Mouse (Mus musculus) Patski (cell line): ENCODE measurements around the gene Srprb. TPM values are rescaled to one million over a fixed set of nuclear protein-coding genes. Genes with fewer than 3 reads are reported as not detected.

Source experiments
- ATAC-seq: fragments of 100-300 bp; one replicate; pipeline ENCODE4 v1.8.0; 2021
- CTCF ChIA-PET: fragments of 350-600 bp; sonication (Branson Sonifier 250); formaldehyde crosslinking; loops from one replicate; lab custom pipeline; 2022; ENCODE audit warnings: inconsistent platforms; lab: Charles Lee
- POLR2A ChIA-PET: fragments of 350-600 bp; sonication (Branson Sonifier 250); formaldehyde crosslinking; loops from one replicate; lab custom pipeline; 2022; ENCODE audit warnings: antibody characterized with exemption, inconsistent platforms; lab: Charles Lee
- DNase-seq: peaks from one replicate; pipeline ENCODE4 v3.0.0-alpha.2; 2011; ENCODE audit warnings: low read depth, low spot score
- H3K27me3 ChIP-seq: fragments of 371-371 bp; one replicate; pipeline ENCODE4 v1.5.1; 2021
- CTCF ChIP-seq: fragments of 100-300 bp; IDR thresholded peaks from one replicate; pipeline ENCODE4 v1.5.1; 2021
- in situ Hi-C: fragments of 300-500 bp; cut with MboI; formaldehyde crosslinking; loops from 3 replicates; pipeline ENCODE4 v1.11.1; 2018; ENCODE audit warnings: low pct_unique_long_range_greater_than_20kb, mixed read lengths
- polyA plus RNA-seq: library from polyadenylated mRNA; unstranded; gene quantifications from one replicate; pipeline ENCODE4 v1.2.3, GENCODE M21; 2021

Srprb gene
- polyA plus RNA-seq, 1 experiment from 2014 or later: 43.0 TPM

DNA sequence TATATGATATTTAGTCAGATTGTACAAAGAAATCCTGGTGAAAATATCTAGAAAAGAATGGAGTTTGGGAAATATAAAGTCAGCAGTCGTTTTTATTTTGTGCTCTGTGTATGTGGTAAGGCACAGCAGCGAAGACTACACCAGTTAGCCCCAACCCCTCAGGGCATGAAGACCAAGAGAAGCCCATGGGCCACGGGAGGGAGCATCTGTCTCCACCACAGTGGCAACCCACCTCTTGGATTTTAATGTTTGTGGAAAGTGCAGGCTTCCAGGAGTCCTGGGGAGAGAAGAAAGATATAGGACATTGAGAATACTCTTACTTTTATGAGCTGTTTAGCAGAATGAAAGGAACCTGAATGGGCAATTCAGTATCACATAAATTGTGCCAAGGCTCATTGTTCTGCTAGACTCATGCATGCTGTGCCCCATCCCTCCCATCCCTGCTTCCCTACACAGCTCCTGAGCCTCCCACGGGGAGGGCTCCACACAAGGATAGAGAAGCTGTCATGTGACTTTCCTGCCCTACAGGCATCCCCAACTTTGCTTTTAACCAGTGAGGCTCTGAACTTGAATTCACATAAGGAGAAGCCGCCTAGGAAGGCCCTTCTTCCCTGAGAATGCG, 7.0 kb upstream of the Srprb start:
- POLR2A ChIA-PET: no interaction called here
- in situ Hi-C loops: no loop called here

DNA sequence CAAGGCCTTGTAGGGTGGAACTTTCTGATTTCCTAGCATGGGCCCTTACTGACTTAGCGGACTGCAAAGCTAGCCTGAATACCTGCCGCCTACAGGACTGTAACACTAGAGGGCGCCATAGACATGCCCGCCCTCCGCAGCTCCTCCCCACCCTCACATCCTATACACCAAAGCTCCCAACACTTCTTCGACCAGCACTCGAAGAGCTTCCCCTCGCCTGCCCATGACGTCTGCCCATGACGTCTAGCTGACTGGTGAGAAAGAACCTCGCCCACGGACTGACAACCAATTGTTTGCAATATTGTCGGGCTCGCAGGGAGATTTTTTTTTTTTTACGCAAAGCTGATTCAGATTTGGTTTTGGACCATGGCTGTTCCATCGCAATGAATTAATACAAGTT, 5.9 kb upstream of the Srprb start:
- H3K27me3 ChIP-seq: peaks cover 4% of the 10 kb centered on the region
- CTCF ChIA-PET: interaction anchor here (1.4 to 1.5 kb wide), 2 partner anchors 10 to 95 kb away, joined by 4 to 5 read pairs; no protein-coding TSS in a partner anchor
- in situ Hi-C loops: no loop called here
- DNase-seq: no peak
- POLR2A ChIA-PET: interaction anchor here (0.6 kb wide), 1 partner anchor 157 kb away, joined by 4 read pairs; no protein-coding TSS in a partner anchor
- ATAC-seq: peak; percentile 51
- TF ChIP-seq CTCF: peak; percentile 76

More for the DNA sequence above, 7.0 kb upstream of the Srprb start:
- no peak for ATAC-seq
- no peak for TF ChIP-seq CTCF
- no peak for DNase-seq
- CTCF ChIA-PET: interaction anchor here (1.2 kb wide), 1 partner anchor 93 kb away, joined by 4 read pairs; no protein-coding TSS in a partner anchor
- H3K27me3 ChIP-seq: peaks cover 4% of the 10 kb centered on the region

DNA sequence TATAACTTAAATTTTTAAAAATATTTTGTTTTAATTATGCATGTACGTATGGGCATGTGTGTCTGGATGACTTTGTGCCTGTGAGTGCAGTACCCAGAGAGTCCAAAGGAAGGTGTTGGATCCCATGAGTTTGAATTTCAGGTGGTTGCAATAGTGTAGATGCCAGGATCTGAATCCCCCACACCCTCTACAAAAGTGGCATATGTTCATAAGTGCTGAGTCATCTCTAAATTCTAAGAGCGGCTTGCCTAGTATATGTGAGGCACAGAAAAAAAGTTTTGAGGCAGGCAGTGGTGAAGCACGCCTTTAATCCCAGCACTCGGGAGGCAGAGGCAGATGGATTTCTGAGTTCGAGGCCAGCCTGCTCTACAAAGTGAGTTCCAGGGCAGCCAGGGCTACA, 3.8 kb upstream of the Srprb start:
- ATAC-seq (no peak), DNase-seq (no peak)
- no peaks in the 10 kb centered on the region for H3K27me3 ChIP-seq
- POLR2A ChIA-PET: no interaction called here
- no peak for TF ChIP-seq CTCF
- CTCF ChIA-PET: no interaction called here
- in situ Hi-C loops: no loop called here

DNA sequence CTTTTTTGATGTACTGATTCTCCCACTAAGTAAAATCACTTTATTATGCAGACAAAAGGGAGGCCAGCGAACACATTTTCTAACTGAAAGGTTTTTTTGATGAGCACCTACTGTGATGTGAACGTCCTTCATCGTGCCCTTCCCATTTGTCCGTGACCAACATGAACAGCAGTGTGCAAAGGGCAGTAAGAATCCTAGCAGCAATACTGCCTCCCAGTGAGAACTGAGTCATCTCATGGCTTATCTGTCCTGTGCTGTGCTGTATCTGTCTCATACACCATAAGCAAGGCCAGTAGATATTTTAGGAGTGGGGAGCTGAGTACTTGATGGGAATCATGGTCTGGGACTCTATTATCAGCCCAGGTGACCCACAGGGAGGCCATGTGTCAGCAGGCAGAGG, 13.5 kb downstream of the Srprb start:
- ChIA-PET CTCF (interaction anchor here (1.3 kb wide), 1 partner anchor 12 kb away, joined by 3 read pairs; no protein-coding TSS in a partner anchor), POLR2A (no interaction called here)
- in situ Hi-C loops: no loop called here
- H3K27me3 ChIP-seq: no peaks in the 10 kb centered on the region
- DNase-seq (no peak), ATAC-seq (no peak)
- no peak for TF ChIP-seq CTCF

DNA sequence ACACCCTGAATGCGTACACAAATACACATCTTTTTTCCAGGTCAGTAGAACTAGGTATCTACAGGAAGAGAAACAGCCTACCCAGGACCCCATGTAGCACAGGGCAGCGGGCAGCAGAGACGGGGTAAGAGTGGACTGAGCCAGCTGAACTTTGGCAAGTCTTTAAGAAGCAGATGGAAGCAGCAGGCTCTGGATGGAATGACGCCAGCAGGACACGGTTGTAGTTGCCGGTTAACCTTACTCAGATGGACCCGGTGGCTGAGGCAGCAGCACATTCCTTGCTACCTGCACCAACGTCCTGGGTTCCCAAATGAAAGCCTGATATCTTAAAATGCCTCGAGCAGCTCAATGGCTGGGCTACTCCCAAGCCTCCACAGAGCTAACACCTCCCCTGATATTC, 15.2 kb downstream of the Srprb start:
- in situ Hi-C loops: no loop called here
- ChIA-PET POLR2A (interaction anchor here (1.0 kb wide), 1 partner anchor 9 kb away, joined by 3 read pairs; no protein-coding TSS in a partner anchor), CTCF (interaction anchor here (1.3 kb wide), 1 partner anchor 9 kb away, joined by 4 read pairs; no protein-coding TSS in a partner anchor)
- no peak for TF ChIP-seq CTCF
- DNase-seq (no peak), ATAC-seq (no peak)
- H3K27me3 ChIP-seq: no peaks in the 10 kb centered on the region

DNA sequence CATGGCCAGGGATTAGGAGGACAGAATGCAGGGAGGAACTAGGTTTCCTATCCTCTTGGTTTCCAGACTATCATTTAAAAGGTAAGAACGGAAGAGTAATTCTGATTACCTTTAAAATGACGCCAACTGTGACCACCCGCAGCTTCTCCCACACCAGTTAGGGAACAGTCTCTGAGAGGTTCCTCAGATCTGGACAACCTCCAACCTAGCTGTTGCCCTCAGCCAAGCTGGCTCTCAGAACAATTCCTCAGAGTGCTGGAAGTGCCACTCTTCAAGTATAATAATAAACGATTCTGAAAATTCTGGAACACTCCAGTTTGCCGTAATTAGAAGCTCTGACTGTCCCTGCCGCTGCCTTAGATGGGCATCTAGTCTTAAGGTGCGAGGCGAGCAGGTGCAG, 16.0 kb downstream of the Srprb start:
- ATAC-seq (no peak), DNase-seq (no peak)
- TF ChIP-seq CTCF: no peak
- ChIA-PET POLR2A (no interaction called here), CTCF (no interaction called here)
- in situ Hi-C loops: no loop called here
- H3K27me3 ChIP-seq: no peaks in the 10 kb centered on the region

DNA sequence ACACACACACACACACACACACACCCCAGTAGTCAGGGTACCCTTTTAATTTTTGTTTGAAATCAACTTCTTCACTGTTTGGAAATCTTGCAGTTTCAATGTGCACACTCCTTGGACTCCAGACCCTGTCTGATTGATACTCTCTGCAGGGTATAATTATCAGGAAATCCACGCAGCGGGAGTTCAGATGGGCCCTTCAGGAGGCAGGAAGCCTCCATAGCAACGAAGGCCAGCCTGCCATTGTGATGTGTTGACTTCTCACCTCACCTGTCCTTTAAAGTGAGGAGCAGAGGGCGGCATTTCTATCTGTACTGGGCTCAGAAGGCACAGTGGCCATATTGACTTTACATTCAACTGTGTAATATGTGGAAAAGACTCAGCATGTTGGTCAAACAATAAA, 17.1 kb downstream of the Srprb start:
- no peak for TF ChIP-seq CTCF
- in situ Hi-C loops: no loop called here
- ChIA-PET POLR2A (no interaction called here), CTCF (no interaction called here)
- no peaks in the 10 kb centered on the region for H3K27me3 ChIP-seq
- no peak for ATAC-seq
- DNase-seq: no peak

DNA sequence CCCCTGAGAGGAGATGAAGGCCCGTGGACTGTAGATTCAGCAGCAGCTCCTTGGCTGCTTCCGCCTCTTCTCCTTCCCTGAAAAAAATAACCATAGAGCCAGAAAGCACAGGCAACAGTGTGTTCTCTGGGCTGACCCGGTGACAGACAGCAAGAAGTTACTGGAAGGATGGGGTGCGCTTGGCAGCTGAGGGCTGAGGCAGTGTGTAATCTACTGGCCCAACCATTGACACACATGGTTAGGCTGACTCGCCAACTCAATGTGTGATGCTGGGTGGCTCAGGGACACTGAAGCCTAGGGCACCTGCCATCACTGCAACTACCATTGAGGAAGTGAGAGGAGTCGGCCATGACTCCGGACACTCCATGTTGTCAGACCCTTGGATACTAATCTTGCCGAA, 20.1 kb downstream of the Srprb start:
- POLR2A ChIA-PET: no interaction called here
- in situ Hi-C loops: no loop called here
- TF ChIP-seq CTCF: no peak
- CTCF ChIA-PET: no interaction called here
- no peak for ATAC-seq
- H3K27me3 ChIP-seq: no peaks in the 10 kb centered on the region
- DNase-seq: no peak

DNA sequence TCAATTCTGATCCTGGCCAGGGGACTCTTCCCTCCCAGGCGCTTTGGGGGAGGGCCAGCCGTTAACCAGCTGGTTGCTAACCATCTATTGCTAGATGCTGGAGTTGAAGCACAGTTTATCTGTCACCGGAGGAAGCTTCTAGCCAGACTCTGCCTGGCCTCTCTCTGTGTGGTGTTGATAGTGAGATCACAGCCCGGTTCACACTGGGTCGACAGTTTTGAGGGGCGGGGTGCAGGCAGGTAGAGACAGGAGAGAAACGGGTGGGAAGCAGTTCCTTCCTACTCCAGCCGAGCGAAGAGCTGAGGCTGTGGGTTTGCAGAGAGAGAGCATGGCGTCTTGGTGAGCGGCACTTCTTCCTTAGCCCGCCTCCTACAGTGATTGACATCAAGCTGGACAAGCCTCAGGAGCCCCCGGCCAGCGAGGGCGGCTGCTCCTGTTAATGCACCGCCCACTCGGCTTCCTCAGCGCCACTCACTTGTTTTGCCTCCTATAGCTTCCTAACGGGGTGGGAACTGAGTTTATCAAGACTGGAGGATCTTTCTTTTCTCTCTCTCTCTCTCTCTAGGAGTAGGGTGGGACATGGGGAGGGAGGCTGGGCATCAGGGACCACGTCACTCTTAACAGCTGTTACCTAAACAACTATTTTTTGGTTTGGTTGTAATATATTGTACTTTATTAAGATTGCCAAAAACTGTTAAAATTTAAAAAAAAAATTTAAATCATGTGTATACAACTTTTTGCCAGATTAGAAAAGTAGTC, 21.0 kb downstream of the Srprb start:
- in situ Hi-C loops: no loop called here
- ChIA-PET CTCF (no interaction called here), POLR2A (no interaction called here)
- DNase-seq (no peak), ATAC-seq (no peak)
- TF ChIP-seq CTCF: no peak
- H3K27me3 ChIP-seq: no peaks in the 10 kb centered on the region

DNA sequence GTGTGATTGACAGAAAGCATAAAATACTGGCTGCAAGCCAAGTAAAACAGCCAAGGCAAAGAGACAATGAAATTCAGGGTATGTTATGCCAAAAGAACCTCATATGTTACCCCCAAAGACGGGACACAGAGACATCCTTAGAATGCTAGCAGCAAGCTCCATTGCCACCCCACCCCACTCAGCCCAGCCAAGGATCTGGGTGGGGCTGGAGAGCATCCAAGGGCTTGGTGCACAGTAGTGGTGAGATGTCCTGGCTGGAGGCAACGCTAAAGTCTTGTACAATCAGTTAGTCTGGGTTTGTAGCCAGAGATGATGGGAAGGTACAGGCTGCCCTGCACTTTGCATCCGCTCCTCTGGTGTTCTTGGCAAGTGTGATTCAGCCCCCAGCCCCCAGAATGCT, 21.6 kb downstream of the Srprb start:
- ATAC-seq (no peak), DNase-seq (no peak)
- in situ Hi-C loops: no loop called here
- TF ChIP-seq CTCF: no peak
- no peaks in the 10 kb centered on the region for H3K27me3 ChIP-seq
- CTCF ChIA-PET: no interaction called here
- POLR2A ChIA-PET: no interaction called here

DNA sequence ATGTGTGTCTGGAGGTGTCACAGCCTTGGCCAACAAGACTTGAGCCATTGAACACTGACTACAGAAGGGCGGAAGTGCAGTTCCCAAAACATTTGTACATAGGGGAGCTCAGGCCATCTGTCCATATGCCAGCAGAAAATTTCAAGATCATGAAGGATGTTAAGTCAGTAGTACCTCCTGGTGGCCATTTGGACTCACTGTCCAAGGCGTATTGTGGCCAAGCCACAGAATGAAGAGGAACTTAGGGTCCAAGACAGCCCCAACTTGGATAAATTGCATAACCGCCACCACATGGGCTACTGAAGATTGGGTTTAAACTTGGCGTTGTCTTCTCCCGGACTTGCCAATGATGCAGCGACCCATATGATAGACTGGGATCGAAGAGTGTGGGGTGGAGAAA, 26.2 kb downstream of the Srprb start:
- POLR2A ChIA-PET: interaction anchor here (0.6 kb wide), 1 partner anchor 72 kb away, joined by 3 read pairs; no protein-coding TSS in a partner anchor
- no peak for ATAC-seq
- in situ Hi-C loops: no loop called here
- no peak for TF ChIP-seq CTCF
- no peaks in the 10 kb centered on the region for H3K27me3 ChIP-seq
- no peak for DNase-seq
- CTCF ChIA-PET: no interaction called here
